Mouse (Mus musculus): Measurements from ENCODE around the gene Acbd5.

DNA sequence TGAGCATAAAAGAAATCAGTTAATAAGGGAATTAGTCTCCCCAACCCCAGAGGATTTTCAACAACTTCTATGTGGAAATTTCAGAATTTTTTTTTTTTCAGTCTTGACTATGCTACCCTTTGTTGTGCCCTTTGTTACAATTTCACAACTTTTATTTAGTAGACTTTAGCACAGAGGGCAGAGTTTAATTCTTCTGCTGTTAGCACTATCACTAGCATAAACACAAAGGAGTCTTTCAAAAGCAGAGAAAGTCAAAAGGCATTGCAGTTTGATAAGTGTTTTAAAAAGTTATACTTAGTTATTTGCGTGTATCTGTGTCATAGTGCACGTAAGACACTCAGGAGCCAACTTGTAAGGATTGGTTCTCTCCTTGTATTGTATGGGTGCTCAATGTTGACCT is 10.6 kb downstream of the Acbd5 start:
- no peak for TF ChIP-seq EP300 (IDR thresholded peaks at IDR 0.05)
- TF ChIP-seq CTCF (IDR thresholded peaks at IDR 0.05), result no peak
